24 mouse cellular contexts compared by ENCODE assay signal in the genomic region with DNA sequence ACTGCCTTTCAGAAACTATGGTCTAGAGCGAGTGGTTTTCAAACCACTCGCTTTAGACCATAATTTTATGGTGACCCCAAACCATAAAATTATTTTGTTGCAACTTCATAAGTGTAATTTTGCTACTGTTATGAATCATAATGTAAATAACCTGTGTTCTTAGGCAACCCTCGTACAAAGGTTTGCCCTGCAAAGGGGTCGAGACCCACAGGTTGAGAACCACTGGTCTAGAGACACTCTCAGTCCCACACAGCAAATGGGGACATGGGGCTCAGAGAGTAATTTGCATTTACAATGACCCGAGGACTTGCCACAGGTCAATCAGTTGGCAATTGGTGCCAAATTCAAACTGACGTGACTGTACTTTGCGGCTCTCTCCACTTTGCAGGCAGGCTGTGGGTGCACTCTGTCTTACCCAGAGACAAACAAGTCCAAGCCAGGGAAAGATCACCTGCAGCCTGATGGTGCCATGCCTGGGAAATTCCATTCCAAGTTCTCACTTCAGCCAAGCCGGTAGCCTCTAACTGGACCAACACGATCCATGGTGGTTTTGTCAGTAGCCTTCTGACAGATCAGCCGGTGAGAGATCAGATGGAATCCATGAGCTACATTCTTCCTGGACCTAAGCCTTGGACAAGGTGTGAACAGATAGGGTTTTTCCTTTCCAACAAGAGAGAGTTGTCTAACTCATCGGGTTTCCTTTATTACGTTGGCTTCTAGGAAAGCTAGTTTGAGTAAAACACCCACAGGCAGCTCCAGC. TPM values are rescaled to one million over a fixed set of nuclear protein-coding genes. Genes with fewer than 3 reads are reported as not detected.
DNase-seq lines count a peak whose midpoint lies in the region; ATAC-seq and TF ChIP-seq lines count a peak whose summit lies in the region.
"Had no signal": no experiment of that assay in that cellular context is flagged by ENCODE, and none has a peak within 500 bp of the region (broad histone marks: within the 10 kb centered on the region; RNA-seq: fewer than 3 reads in every experiment).

No protein-coding gene starts in this region.

- H3K27me3 ChIP-seq in forebrain, embryonic 10.5 days (ENCODE audit: poor library complexity, severe bottlenecking), result peaks cover 45% of the 10 kb centered on the region
- H3K27me3 ChIP-seq in forebrain, embryonic 13.5 days, result no peaks in the 10 kb centered on the region
- peaks cover 6% of the 10 kb centered on the region for H3K27me3 ChIP-seq in liver, postnatal 0 days (ENCODE audit: insufficient read depth, low read length)

- peak overlapping the region; percentile 67; the same call in 1 of the 2 replicates for H3K27ac ChIP-seq in forebrain, embryonic 10.5 days
- no peak overlapping the region for H3K27ac ChIP-seq in forebrain, embryonic 13.5 days
- H3K27ac ChIP-seq in liver, postnatal 0 days (ENCODE audit: low read depth), result peak overlapping the region; percentile 99
- H3K27ac ChIP-seq: embryonic facial prominence, embryonic 10.5 days; heart, embryonic 15.5 days; hindbrain, embryonic 12.5 days; kidney, postnatal 0 days; layer of hippocampus, adult 2 months; left cerebral cortex, adult 2 months had no signal

- no peak for DNase-seq in forebrain, embryonic 10.5 days (ENCODE audit: extremely low spot score, low spot score)
- DNase-seq in kidney, adult 11 months, result peak; percentile 38
- no peak for DNase-seq in kidney, postnatal 14 days
- DNase-seq in spleen, postnatal 4 days (ENCODE audit: low spot score in 2 of 2), result peak; percentile 13 to 55
- DNase-seq in spleen, adult 18-20 months, result no peak
- peak; percentile 11 for DNase-seq in liver, postnatal 0 days
- DNase-seq in layer of hippocampus, postnatal 25 days (ENCODE audit: extremely low spot score in 1 of 2, low spot score in 1 of 2), result no peak
- DNase-seq: cerebellum, adult 2 months; forebrain, postnatal 0 days; left cerebral cortex, postnatal 4 days; lung, adult 2 months; lung, postnatal 36 days; right cerebral cortex, postnatal 14 days had no signal

- no peaks in the 10 kb centered on the region for H3K36me3 ChIP-seq in forebrain, embryonic 10.5 days (replicated peaks)
- no peaks in the 10 kb centered on the region for H3K36me3 ChIP-seq in forebrain, embryonic 13.5 days (ENCODE audit: poor library complexity, severe bottlenecking)
- no peaks in the 10 kb centered on the region for H3K36me3 ChIP-seq in liver, postnatal 0 days (replicated peaks; ENCODE audit: insufficient read depth, low read length)
- H3K36me3 ChIP-seq: embryonic facial prominence, embryonic 10.5 days; heart, embryonic 15.5 days; hindbrain, embryonic 12.5 days had no signal

- TF ChIP-seq CTCF in liver, postnatal 0 days (IDR thresholded peaks at IDR 0.05; ENCODE audit: low read depth), result no peak

- TF ChIP-seq EP300 in liver, postnatal 0 days (IDR thresholded peaks at IDR 0.05; ENCODE audit: low read depth), result no peak

- H3K4me3 ChIP-seq in forebrain, embryonic 10.5 days, result no peak overlapping the region
- no peak overlapping the region for H3K4me3 ChIP-seq in forebrain, embryonic 13.5 days
- peak overlapping the region; percentile 21; the same call in 1 of the 2 replicates for H3K4me3 ChIP-seq in liver, postnatal 0 days (ENCODE audit: low read depth, low read length)
- H3K4me3 ChIP-seq: heart, embryonic 15.5 days; hindbrain, embryonic 12.5 days; layer of hippocampus, adult 2 months; left cerebral cortex, adult 2 months had no signal

- ATAC-seq in forebrain, embryonic 13.5 days, result no peak
- no peak for ATAC-seq in liver, postnatal 0 days
- ATAC-seq: CD4-positive, CD25-positive, alpha-beta regulatory T cell, adult 4 months; forebrain, postnatal 0 days; inflammation-experienced regulatory T-cells, adult 6 months; midbrain, embryonic 16.5 days had no signal

- WGBS in forebrain, embryonic 10.5 days, result 89% methylated on average over 12 of the region's 12 CpGs
- 87% methylated on average over 12 of the region's 12 CpGs for WGBS in forebrain, embryonic 13.5 days
- 81% methylated on average over 12 of the region's 12 CpGs for WGBS in liver, postnatal 0 days (ENCODE audit: insufficient replicate concordance)

- no peak overlapping the region for H3K4me2 ChIP-seq in forebrain, embryonic 13.5 days
- H3K4me2 ChIP-seq in liver, postnatal 0 days (ENCODE audit: low read depth, low read length), result peak overlapping the region; percentile 57
- H3K4me2 ChIP-seq: heart, embryonic 15.5 days; hindbrain, embryonic 12.5 days had no signal

- no peak overlapping the region for H3K9ac ChIP-seq in forebrain, embryonic 13.5 days
- peak overlapping the region; percentile 64 for H3K9ac ChIP-seq in liver, postnatal 0 days (replicated peaks)
- H3K9ac ChIP-seq: forebrain, postnatal 0 days; heart, embryonic 15.5 days; hindbrain, embryonic 12.5 days had no signal

- no peaks in the 10 kb centered on the region for H3K9me3 ChIP-seq in forebrain, embryonic 10.5 days
- H3K9me3 ChIP-seq in forebrain, embryonic 13.5 days (replicated peaks), result no peaks in the 10 kb centered on the region
- no peaks in the 10 kb centered on the region for H3K9me3 ChIP-seq in liver, postnatal 0 days (ENCODE audit: low read length)
- H3K9me3 ChIP-seq: embryonic facial prominence, embryonic 10.5 days; heart, embryonic 15.5 days; hindbrain, embryonic 12.5 days had no signal

- H3K4me1 ChIP-seq in forebrain, embryonic 10.5 days, result peaks cover 25% of the 10 kb centered on the region
- peaks cover 18% of the 10 kb centered on the region for H3K4me1 ChIP-seq in forebrain, embryonic 13.5 days
- H3K4me1 ChIP-seq in liver, postnatal 0 days (ENCODE audit: insufficient read depth), result peaks cover 36% of the 10 kb centered on the region

RNA-seq across cellular contexts. Expression of gene Slc4a1, which starts 6.1 kb away (rescaled TPM):
- 37.4 and 52.1 TPM in 2 replicates for polyA plus RNA-seq in forebrain, embryonic 10.5 days (2016; fragmentation: Nextera tagmentation; extraction: Ambion mirVana)
- polyA plus RNA-seq in forebrain, embryonic 13.5 days (2015; fragmentation: Nextera tagmentation; extraction: Ambion mirVana), result 2.6 and 6.5 TPM in 2 replicates
- polyA plus RNA-seq in liver, postnatal 0 days (2015; fragmentation: Nextera tagmentation; extraction: Ambion mirVana), result 311 and 329 TPM in 2 replicates
- total RNA-seq in layer of hippocampus, postnatal 25 days (2021), result under 1 TPM; 0.31 to 0.81 TPM
- polyA plus RNA-seq: CD4-positive, CD25-positive, alpha-beta regulatory T cell, adult 4 months had no signal

RNA-seq across cellular contexts. Expression of gene Rundc3a, which starts 21.1 kb away (rescaled TPM):
- 10.5 and 13.5 TPM in 2 replicates for polyA plus RNA-seq in forebrain, embryonic 10.5 days (2016; fragmentation: Nextera tagmentation; extraction: Ambion mirVana)
- polyA plus RNA-seq in forebrain, embryonic 13.5 days (2015; fragmentation: Nextera tagmentation; extraction: Ambion mirVana), result 93.9 and 94.8 TPM in 2 replicates
- polyA plus RNA-seq in liver, postnatal 0 days (2015; fragmentation: Nextera tagmentation; extraction: Ambion mirVana), result 1.8 and 2.4 TPM in 2 replicates
- 100 to 1,000 TPM; 442 to 490 TPM for total RNA-seq in layer of hippocampus, postnatal 25 days (2021)
- total RNA-seq: megakaryocyte-erythroid progenitor cell, adult 5-6 weeks had no signal

RNA-seq across cellular contexts. Expression of gene Slc25a39, which starts 35.6 kb away (rescaled TPM):
- 255 and 262 TPM in 2 replicates for polyA plus RNA-seq in forebrain, embryonic 10.5 days (2016; fragmentation: Nextera tagmentation; extraction: Ambion mirVana)
- 157 and 159 TPM in 2 replicates for polyA plus RNA-seq in forebrain, embryonic 13.5 days (2015; fragmentation: Nextera tagmentation; extraction: Ambion mirVana)
- 510 and 522 TPM in 2 replicates for polyA plus RNA-seq in liver, postnatal 0 days (2015; fragmentation: Nextera tagmentation; extraction: Ambion mirVana)
- total RNA-seq in layer of hippocampus, postnatal 25 days (2021), result 10 to 100 TPM; 63.7 to 65.3 TPM

RNA-seq across cellular contexts. Expression of gene Ubtf, which starts 52.6 kb away (rescaled TPM):
- polyA plus RNA-seq in forebrain, embryonic 10.5 days (2016; fragmentation: Nextera tagmentation; extraction: Ambion mirVana), result 95.5 and 98.7 TPM in 2 replicates
- polyA plus RNA-seq in forebrain, embryonic 13.5 days (2015; fragmentation: Nextera tagmentation; extraction: Ambion mirVana), result 96.1 and 98.8 TPM in 2 replicates
- 32.4 and 32.5 TPM in 2 replicates for polyA plus RNA-seq in liver, postnatal 0 days (2015; fragmentation: Nextera tagmentation; extraction: Ambion mirVana)
- 100 to 1,000 TPM; 123 to 134 TPM for total RNA-seq in layer of hippocampus, postnatal 25 days (2021)

RNA-seq across cellular contexts. Expression of gene Grn, which starts 58.0 kb away (rescaled TPM):
- 66.2 and 70.1 TPM in 2 replicates for polyA plus RNA-seq in forebrain, embryonic 10.5 days (2016; fragmentation: Nextera tagmentation; extraction: Ambion mirVana)
- polyA plus RNA-seq in forebrain, embryonic 13.5 days (2015; fragmentation: Nextera tagmentation; extraction: Ambion mirVana), result 49.5 and 53.9 TPM in 2 replicates
- polyA plus RNA-seq in liver, postnatal 0 days (2015; fragmentation: Nextera tagmentation; extraction: Ambion mirVana), result 156 and 161 TPM in 2 replicates
- 10 to 100 TPM; 69.9 to 74.0 TPM for total RNA-seq in layer of hippocampus, postnatal 25 days (2021)

Comparison
In these comparisons a context has a peak if more than half of its experiments do, and no peak if none do; other contexts are left out.
1. DNase-seq: peak in kidney, adult 11 months (single experiment), spleen, postnatal 4 days (2 of 2) and liver, postnatal 0 days (single experiment); none in forebrain, embryonic 10.5 days (single experiment), kidney, postnatal 14 days (single experiment), spleen, adult 18-20 months (0 of 2) and layer of hippocampus, postnatal 25 days (0 of 2).